Mouse (Mus musculus): ENCODE measurements around the gene Rnf166. TPM values are rescaled to one million over a fixed set of nuclear protein-coding genes. Genes with fewer than 3 reads are reported as not detected.
A peak's percentile ranks its signal among the peaks of the same experiment; 100 is the strongest.

Rnf166 gene
- total and polyA plus RNA-seq, 3 experiments = 7.7 to 13.0 (median 8.5) TPM

DNA sequence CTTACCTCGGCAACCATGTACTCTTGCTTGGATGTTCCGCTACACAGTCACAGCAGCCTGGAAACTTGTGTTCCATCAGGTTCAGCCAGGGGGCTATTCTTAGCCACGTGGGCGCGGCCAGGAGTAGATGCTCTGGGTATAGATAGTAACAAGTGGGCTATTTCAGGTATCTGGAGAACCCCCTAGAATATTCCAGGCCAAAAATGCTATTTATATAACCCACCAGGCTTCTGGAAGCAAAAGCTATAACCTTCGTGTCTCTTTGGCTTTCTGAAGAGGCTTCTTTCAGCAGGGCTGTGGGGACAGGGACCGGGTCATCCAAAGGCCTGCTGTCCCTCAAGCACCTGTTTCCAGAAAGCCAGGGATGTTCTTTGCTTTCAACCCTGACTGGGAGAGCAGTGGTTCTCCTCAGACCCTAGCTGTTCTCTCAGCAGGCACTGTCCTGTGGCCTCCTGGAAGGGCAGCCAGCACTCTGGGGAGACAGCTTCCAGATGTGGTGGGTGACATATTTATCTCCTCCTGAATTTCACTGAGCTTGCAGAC is 24.6 kb downstream of the Rnf166 start:
- in situ Hi-C loops (cut with MboI; ENCODE audit: low pct_ligation_motif_present, low pct_unique_long_range_greater_than_20kb, low sequenced_read_pairs) (no loop called here), dilution Hi-C loops (cut with MboI; ENCODE audit: extremely low pct_ligation_motif_present, extremely low pct_unique_long_range_greater_than_20kb, low sequenced_read_pairs) (no loop called here)
- TF ChIP-seq MAX (IDR thresholded peaks at IDR 0.05; ENCODE audit: low read length) (0 out of 2 replicates have a peak, but pooled peaks have one; percentile 29), MYC (IDR thresholded peaks at IDR 0.05; ENCODE audit: low read depth, low read length) (0 out of 2 replicates have a peak, but pooled peaks have one; percentile 25), HCFC1 (IDR thresholded peaks at IDR 0.05; ENCODE audit: low read depth, low read length) (no peak), MEF2A (IDR thresholded peaks at IDR 0.05; ENCODE audit: borderline replicate concordance, low read depth, low read length) (peak; percentile 93), ETS1 (conservative IDR thresholded peaks at IDR 0.05; ENCODE audit: low read depth, low read length) (peak; percentile 39; the same call in 1 of the 2 replicates), SIN3A (IDR thresholded peaks at IDR 0.05; ENCODE audit: low read length) (0 out of 2 replicates have a peak, but pooled peaks have one; percentile 39), ZKSCAN1 (IDR thresholded peaks at IDR 0.05; ENCODE audit: borderline replicate concordance, low read depth, low read length) (no peak), UBTF (IDR thresholded peaks at IDR 0.05; ENCODE audit: low read depth, low read length) (no peak), CHD1 (IDR thresholded peaks at IDR 0.05; ENCODE audit: low read depth, low read length) (no peak), RCOR1 (conservative IDR thresholded peaks at IDR 0.05; ENCODE audit: low read depth, low read length) (no peak), JUN (IDR thresholded peaks at IDR 0.05; ENCODE audit: insufficient read depth, low read depth, low read length) (no peak), MAZ (IDR thresholded peaks at IDR 0.05; ENCODE audit: low read depth, low read length) (no peak), PAX5 (IDR thresholded peaks at IDR 0.05; ENCODE audit: low read length) (no peak), GABPA (IDR thresholded peaks at IDR 0.05; ENCODE audit: insufficient replicate concordance, low read depth, low read length) (no peak), USF2 (conservative IDR thresholded peaks at IDR 0.05; ENCODE audit: low read depth, low read length) (no peak), EP300 (IDR thresholded peaks at IDR 0.05; ENCODE audit: low read length) (peak; percentile 59), JUND (conservative IDR thresholded peaks at IDR 0.05; ENCODE audit: low read depth, low read length) (no peak), MXI1 (IDR thresholded peaks at IDR 0.05; ENCODE audit: low read depth, low read length) (no peak), POLR2A (IDR thresholded peaks at IDR 0.05; ENCODE audit: low read depth, low read length) (no peak)
- H3K27ac ChIP-seq (ENCODE audit: insufficient read depth, low read depth) = no peak overlapping the region
- peaks cover 4% of the 10 kb centered on the region for H3K27me3 ChIP-seq (replicated peaks)
- DNase-seq (ENCODE audit: extremely low read depth) = no peak
- peaks cover 0 to 11% of the 10 kb centered on the region in 2 experiments; a peak in 2 of 4 replicates for H3K4me1 ChIP-seq (ENCODE audit: control insufficient read depth in 1 of 2, insufficient read depth in 2 of 2)
- H3K36me3 ChIP-seq (replicated peaks in 1 of 2; ENCODE audit: control insufficient read depth in 1 of 2, insufficient read depth in 1 of 2, low read length in 1 of 2) = no peaks in the 10 kb centered on the region
- no peaks in the 10 kb centered on the region for H3K79me2 ChIP-seq (replicated peaks; ENCODE audit: control insufficient read depth, extremely low read depth, insufficient read depth, poor library complexity, severe bottlenecking)
- no peak overlapping the region for H3K4me3 ChIP-seq (replicated peaks in 1 of 3; ENCODE audit: low read depth in 2 of 3, low read length in 2 of 3, poor library complexity in 1 of 3)
- H3K9me3 ChIP-seq (replicated peaks; ENCODE audit: low read length) = no peaks in the 10 kb centered on the region
- no peak overlapping the region for H3K9ac ChIP-seq (ENCODE audit: insufficient read depth, low read depth)
- no peak overlapping the region for H3K4me2 ChIP-seq (ENCODE audit: insufficient read depth, low read depth, poor library complexity, severe bottlenecking)

DNA sequence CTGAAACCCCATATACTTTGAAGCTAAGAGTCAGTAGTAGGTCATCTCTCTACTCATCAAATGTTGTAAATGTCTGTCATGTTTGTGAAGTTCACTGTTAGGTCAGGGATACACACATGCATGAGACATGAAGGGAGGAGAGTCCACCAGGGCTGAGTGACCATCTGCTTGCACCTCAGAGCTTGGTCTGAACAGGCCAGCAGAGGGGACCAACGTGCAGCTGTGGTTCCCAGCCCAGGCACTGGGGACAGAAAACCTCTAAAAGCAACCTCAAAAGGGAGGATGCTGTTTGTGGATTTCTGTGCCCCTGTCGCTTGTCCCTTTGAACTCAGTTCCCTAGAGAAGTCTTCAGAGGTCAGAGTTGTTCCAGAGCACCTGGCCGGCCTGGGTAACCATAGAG is 30.7 kb downstream of the Rnf166 start:
- dilution Hi-C loops (cut with MboI; ENCODE audit: extremely low pct_ligation_motif_present, extremely low pct_unique_long_range_greater_than_20kb, low sequenced_read_pairs) (no loop called here), in situ Hi-C loops (cut with MboI; ENCODE audit: low pct_ligation_motif_present, low pct_unique_long_range_greater_than_20kb, low sequenced_read_pairs) (loop anchor here (25.0 kb wide), 1 partner anchor 858 kb away; the partner anchor contains the start of genes Fbxo31 and Map1lc3b)
- no peak overlapping the region for H3K4me3 ChIP-seq (replicated peaks in 1 of 3; ENCODE audit: low read depth in 2 of 3, low read length in 2 of 3, poor library complexity in 1 of 3)
- H3K27ac ChIP-seq (ENCODE audit: insufficient read depth, low read depth) = no peak overlapping the region
- no peaks in the 10 kb centered on the region for H3K9me3 ChIP-seq (replicated peaks; ENCODE audit: low read length)
- no peak overlapping the region for H3K9ac ChIP-seq (ENCODE audit: insufficient read depth, low read depth)
- H3K79me2 ChIP-seq (replicated peaks; ENCODE audit: control insufficient read depth, extremely low read depth, insufficient read depth, poor library complexity, severe bottlenecking) = no peaks in the 10 kb centered on the region
- DNase-seq (ENCODE audit: extremely low read depth) = no peak
- no peaks in the 10 kb centered on the region for H3K27me3 ChIP-seq (replicated peaks)
- 0 out of 2 replicates have a peak overlapping the region, but pooled peaks have one; percentile 69 for H3K4me2 ChIP-seq (ENCODE audit: insufficient read depth, low read depth, poor library complexity, severe bottlenecking)
- H3K36me3 ChIP-seq (replicated peaks in 1 of 2; ENCODE audit: control insufficient read depth in 1 of 2, insufficient read depth in 1 of 2, low read length in 1 of 2) = peaks cover 0 to 14% of the 10 kb centered on the region in 2 experiments
- H3K4me1 ChIP-seq (ENCODE audit: control insufficient read depth in 1 of 2, insufficient read depth in 2 of 2) = peaks cover 4 to 30% of the 10 kb centered on the region in 2 experiments; a peak in 3 of 4 replicates
- no peak for TF ChIP-seq POLR2AphosphoS2 (IDR thresholded peaks at IDR 0.05; ENCODE audit: low read depth, low read length)
- no peak for TF ChIP-seq TCF12 (IDR thresholded peaks at IDR 0.05; ENCODE audit: low read depth, low read length)
- TF ChIP-seq CHD1 (IDR thresholded peaks at IDR 0.05; ENCODE audit: low read depth, low read length) = no peak
- no peak for TF ChIP-seq CHD2 (IDR thresholded peaks at IDR 0.05; ENCODE audit: low read length)
- TF ChIP-seq MYC (IDR thresholded peaks at IDR 0.05; ENCODE audit: low read depth, low read length) = no peak
- peak; percentile 26 for TF ChIP-seq RAD21 (IDR thresholded peaks at IDR 0.05; ENCODE audit: low read depth, low read length)
- TF ChIP-seq EP300 (IDR thresholded peaks at IDR 0.05; ENCODE audit: low read length) = no peak
- TF ChIP-seq E2F4 (IDR thresholded peaks at IDR 0.05; ENCODE audit: insufficient replicate concordance, low read depth, low read length) = no peak
- TF ChIP-seq HCFC1 (IDR thresholded peaks at IDR 0.05; ENCODE audit: low read depth, low read length) = no peak
- TF ChIP-seq PAX5 (IDR thresholded peaks at IDR 0.05; ENCODE audit: low read length) = no peak
- TF ChIP-seq NELFE (IDR thresholded peaks at IDR 0.05; ENCODE audit: low read depth, low read length) = no peak
- 0 out of 2 replicates have a peak, but pooled peaks have one; percentile 8 for TF ChIP-seq NRF1 (IDR thresholded peaks at IDR 0.05; ENCODE audit: low read depth, low read length)
- no peak for TF ChIP-seq KAT2A (IDR thresholded peaks at IDR 0.05; ENCODE audit: insufficient replicate concordance, low read length)
- no peak for TF ChIP-seq MXI1 (IDR thresholded peaks at IDR 0.05; ENCODE audit: low read depth, low read length)
- no peak for TF ChIP-seq ELF1 (IDR thresholded peaks at IDR 0.05; ENCODE audit: low read depth, low read length)
- TF ChIP-seq MAFK (IDR thresholded peaks at IDR 0.05; ENCODE audit: insufficient replicate concordance, low read length) = no peak
- TF ChIP-seq UBTF (IDR thresholded peaks at IDR 0.05; ENCODE audit: low read depth, low read length) = no peak
- TF ChIP-seq ETS1 (conservative IDR thresholded peaks at IDR 0.05; ENCODE audit: low read depth, low read length) = no peak
- no peak for TF ChIP-seq RCOR1 (conservative IDR thresholded peaks at IDR 0.05; ENCODE audit: low read depth, low read length)
- no peak for TF ChIP-seq MAX (IDR thresholded peaks at IDR 0.05; ENCODE audit: low read length)
- no peak for TF ChIP-seq GABPA (IDR thresholded peaks at IDR 0.05; ENCODE audit: insufficient replicate concordance, low read depth, low read length)
- TF ChIP-seq ZMIZ1 (IDR thresholded peaks at IDR 0.05; ENCODE audit: low read depth, low read length) = no peak

Measured in CH12.LX (cell line).